Mouse (Mus musculus) spleen, postnatal 14 days (tissue): ENCODE data around the gene Zfhx3.

Source experiments
- DNase-seq, 2 experiments: peaks; one replicate each; pipeline ENCODE4 v3.0.0; 2021 to 2022; ENCODE audit warnings: low spot score in 2 of 2

Zfhx3 gene

DNA sequence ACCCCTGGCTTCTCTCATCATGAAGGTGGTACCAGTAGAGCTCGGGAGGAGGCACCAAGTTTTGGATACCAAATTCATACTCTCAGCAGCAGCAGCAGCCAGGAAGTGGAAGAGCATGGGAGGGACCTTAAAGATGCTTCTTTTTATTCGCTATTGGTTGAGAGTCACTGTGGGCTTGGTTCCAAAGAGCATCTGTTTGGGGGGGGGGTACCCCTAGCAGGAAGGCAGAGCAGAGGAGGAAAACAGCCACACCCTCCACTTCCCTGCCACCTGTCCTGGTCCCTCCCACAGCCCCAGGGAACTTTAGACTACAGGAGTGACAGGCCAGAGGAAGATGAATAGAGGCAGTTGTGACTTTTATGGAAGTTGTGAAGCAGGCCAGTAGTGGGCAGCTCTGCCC lies 904.9 kb downstream of the Zfhx3 start:
- no peak for DNase-seq

DNA sequence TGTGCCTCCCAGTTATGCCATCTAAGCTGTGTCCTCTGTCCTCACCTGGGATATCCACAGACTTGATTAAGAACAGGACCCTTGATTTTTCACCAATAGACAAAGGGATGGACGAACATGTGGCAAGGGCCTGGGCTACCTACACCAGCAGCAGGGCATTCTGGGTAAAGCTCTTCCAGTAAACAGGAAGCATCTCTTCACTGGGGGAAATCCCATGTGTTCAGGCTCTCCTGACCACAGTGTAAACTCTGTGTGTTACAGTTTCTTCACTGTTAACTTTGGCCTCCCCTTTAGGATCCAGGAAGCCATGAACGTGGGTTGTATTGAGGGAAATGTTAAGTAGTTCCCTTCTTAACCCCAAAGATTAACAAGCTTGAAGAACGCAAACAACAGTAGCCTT lies 906.0 kb downstream of the Zfhx3 start:
- no peak for DNase-seq

DNA sequence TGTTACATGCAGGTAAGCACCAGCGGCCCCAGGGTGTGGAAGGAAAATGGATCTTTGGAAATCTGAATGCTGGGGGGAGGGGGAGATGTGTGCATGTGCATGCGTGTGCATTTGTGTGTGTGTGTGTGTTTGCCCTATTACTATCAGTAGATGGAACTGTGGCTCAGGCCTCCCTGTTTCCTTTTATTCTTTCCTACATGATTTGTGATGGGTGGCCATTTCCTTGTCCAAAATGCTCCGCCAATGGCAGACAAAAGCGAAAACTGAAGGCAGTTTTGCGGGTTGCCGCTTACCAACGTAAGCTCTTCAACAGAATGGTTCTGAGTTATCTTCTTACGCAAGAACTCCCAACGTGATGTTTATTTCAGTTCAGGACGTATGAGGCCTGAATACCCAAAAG lies 910.6 kb downstream of the Zfhx3 start:
- DNase-seq: no peak

DNA sequence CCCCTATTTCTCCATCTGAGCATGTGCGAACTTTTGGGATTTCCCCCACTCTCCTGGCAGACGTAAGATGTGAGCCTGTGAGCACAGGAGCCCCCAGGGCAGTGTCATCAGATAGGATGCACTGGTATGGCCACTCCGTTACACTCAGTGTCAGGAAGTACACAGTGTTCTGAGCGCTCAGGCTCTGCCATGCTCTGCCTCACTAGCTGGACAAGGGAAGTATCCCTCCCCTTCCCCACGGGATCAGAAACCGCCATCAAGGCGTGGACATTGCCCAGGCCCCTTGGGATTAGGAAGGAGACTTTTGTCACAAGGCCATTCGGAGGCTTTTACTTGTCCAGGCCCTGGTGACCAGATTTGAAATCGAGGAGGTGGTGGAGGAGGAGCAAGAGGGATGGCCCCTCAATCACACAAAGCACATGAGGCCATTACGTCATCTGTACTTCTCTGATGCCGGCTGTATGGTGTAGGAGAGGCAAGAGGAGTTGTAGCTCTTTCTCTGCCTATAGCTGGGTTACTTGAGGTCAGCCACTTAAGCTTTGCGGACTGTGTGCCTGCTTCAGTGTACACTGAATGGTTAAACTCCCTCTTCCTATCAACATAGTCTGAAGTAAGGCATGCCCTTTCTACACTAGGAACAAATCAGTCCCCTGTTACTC lies 912.1 kb downstream of the Zfhx3 start:
- DNase-seq: no peak

DNA sequence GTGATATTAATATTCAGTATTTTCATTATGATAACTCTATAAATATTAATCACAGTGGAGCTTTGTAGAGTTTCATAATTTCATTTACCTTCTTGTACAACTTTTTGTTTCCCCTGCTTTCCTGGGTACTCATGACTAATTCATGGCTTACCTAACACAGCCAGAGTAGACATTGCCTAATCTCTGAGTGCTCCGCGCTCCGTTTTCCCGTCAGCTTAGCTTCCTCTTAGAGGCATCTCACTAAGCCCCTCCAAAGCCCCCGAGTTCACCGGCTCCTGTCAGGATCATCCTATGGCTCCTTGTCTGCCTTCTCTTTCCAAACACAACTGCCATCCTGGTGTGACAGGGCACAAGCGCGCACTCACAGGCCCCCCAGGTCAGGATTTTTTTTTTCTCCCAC lies 916.6 kb downstream of the Zfhx3 start:
- no peak for DNase-seq

DNA sequence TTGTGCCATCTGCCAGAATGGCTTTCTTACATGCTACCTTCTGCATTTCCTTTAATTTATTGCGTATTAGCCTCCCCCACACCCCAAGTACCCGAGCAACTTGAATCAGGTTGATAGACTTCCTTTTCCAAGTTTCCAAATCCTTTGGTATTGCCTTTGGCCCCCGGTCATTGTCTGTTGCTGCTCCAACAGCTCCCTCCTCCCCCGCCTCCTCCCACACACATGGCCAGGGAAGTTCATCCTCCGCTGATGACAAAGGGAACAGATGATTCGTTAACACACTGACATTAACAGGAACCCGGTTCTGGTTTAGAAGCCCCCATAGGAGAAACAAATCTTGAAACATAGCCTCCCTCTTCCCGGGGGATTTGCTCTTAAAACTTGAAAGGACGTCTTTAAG lies 917.5 kb downstream of the Zfhx3 start:
- no peak for DNase-seq

DNA sequence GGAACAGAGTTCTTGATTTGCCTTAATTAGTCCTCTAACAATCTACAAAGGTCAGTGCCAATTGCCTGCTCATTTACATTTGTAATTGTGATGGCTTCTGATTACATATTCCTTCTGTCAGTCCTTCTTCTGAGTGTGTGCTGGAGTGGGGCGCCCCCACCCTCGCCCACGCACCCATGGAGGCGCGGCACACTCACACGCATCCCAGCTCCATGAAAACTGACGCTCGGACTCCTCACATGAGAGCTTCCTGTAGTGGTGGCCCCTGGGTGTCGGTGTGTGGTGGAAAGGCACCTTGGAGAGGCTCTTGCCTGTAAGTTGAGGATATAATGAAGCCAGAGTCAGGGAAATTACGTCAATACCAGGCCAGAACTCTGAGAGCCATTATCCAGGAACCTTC lies 921.0 kb downstream of the Zfhx3 start:
- no peak for DNase-seq

DNA sequence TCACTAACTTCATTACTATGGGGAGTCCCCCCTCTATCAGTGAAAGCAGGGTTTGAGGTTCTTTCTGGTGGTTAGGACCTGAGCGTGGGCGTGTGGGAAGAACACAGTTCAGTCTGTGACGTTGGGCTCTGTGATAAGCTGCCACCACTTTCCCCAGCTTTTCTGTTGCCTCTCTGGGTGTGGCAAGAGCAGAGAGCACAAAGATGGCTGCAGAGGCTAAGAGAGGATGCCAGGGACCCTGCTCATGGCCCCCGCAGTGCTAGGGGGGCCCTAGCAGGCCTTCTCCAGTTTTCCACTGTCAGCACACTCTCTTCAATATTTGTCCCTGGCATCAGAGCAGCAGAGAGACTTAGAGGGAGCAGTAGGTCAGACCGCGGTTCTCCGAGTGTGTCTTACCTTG lies 924.0 kb downstream of the Zfhx3 start:
- no peak for DNase-seq

DNA sequence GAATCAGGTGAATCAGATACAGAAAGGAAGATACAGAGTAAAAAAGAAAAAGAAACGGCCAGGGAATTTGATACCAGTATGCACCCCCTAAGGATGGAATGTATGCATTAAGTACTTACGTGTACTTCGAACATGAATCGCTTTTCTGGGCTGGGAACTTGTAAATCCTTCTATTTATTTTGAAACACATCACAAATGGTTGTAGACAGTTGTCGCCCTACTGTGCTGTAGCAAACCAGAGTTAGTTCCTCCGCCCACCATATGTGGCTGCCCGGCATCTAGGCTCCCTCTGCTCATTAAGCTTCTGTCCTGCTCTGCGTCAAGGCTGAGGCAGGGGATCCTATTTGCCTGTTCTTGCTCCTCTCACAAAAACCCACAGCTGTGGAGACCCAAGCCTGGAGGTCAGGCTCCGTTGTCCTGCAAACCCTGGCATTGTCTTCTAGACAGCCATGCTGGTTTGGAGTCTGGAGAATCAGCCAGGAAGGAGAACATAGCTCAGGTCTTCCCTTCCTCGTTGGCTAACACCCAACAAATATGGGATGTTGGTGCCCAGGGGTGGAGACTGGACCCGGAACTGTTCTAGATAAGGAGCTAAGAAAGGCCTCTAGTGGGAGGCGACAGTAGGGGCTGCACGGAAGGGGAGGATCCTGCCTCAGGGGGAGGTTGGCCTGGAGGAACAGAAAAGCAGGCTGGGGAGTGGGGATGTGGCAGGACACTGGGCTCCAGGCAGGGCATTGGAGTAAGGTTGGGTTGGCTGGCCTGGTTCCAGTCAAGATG lies 925.2 kb downstream of the Zfhx3 start:
- DNase-seq: no peak

DNA sequence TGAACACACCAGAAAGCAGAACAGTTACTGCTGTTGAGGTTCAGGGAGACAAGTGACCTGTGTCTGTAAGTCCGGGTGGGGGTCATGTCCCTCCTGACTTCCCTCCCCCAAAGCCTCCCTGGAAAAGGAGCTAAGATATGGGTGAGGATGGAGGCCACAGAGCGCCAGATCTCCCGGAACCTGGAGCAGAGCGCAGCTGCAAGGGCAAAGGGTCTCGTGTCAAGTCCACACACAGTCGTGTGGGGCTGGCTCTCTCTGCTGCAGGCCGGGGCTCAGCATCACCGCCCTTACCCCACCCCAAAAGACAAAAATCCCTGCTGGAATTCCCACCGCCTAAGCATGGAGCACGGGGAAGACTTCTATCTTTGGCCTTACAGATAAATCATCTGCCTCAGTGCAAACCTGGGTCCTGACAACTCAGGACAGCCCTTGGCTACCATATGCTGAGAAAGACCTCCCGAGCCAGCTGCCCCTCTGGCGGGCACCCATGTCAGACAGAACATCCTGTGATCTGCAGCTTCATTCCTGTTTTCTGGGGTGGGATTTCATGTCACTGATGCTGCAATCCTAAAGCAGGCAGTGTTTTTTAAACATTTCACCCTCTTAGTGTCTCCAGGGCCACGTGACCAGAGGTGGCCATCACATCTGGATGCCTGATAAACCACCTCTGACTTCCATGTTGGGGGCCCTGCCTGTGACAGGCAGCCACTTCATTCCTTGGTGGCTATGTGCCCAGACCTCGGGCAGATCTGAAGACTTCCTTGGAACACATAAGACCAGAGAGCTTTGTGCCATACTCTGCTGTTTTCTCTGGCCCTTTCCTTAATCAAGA lies 926.0 kb downstream of the Zfhx3 start:
- no peak for DNase-seq

DNA sequence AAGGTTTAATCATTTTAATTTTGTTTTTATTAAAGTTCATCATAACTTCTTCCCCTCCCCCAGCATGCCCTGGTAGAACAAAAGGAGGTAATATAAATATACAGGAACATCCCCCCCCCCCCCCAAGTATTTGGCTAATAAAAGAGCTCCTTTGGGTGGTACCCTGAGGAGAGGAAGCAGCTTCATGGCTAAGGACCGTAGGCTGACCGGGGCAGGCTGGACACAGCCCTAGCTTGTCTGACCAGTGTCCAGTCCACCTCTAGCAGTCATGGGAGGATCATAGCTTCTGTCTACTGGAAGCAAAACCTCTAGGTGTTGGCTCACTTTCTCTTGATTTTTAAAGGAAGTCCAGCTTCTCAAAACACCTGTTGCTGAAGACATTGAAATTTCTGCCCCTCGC lies 927.0 kb downstream of the Zfhx3 start:
- DNase-seq: no peak

DNA sequence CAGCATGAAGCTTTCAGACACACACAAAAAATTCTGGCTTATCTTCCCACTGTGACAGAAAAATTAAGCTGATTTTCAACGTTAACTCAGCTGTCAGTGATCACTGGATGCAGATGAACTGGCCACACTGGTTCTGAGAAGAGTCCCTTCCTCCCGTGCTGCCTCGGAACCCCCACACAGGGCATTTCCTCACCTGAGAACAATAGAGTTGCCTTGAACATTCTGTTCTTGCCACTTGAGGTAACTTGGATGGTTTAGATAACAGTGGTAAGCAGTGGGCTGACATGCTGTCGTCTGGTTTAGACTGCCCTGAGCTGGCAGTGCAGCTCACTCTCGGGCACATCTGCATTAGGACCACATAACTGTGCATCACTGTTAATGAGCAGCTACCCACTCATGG lies 927.5 kb downstream of the Zfhx3 start:
- no peak for DNase-seq

DNA sequence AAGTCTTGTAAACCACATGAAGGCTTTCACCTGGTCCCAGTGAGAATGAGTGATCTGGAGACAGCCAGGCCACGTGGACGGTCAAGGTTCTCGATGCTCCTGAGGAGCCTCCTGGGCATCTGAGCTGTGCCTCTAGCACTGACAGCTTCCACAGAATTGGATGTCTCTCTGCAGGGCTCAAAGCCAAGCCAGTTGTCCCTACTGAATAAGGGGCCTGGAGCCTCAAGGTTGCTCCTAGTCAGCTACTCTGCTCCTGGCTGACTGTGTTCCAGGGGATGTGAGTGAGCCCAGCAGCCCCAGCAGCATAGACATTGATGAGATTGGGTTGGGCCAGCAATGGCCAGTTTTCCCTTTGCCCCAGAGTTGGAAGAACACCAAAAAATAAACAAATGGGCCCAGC lies 927.9 kb downstream of the Zfhx3 start:
- no peak for DNase-seq

DNA sequence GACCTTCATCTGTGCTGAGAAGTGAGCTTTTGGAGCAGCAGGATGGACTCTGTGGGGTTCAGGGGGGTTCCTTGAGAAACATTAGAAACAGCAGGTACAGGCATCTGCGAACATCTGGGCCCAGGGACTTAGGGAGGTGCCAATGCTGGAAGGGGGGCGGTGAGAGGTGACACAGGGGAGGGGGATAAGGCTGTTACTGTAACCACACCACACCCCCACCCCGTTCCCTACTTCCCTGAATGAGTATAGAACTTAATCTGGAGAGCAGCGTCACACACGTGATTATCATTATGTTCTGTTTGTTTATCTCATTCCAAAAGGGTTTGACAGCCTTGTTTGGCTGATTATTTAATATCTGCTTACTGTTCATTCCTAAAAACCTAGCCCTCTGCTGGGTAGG lies 933.3 kb downstream of the Zfhx3 start:
- no peak for DNase-seq

DNA sequence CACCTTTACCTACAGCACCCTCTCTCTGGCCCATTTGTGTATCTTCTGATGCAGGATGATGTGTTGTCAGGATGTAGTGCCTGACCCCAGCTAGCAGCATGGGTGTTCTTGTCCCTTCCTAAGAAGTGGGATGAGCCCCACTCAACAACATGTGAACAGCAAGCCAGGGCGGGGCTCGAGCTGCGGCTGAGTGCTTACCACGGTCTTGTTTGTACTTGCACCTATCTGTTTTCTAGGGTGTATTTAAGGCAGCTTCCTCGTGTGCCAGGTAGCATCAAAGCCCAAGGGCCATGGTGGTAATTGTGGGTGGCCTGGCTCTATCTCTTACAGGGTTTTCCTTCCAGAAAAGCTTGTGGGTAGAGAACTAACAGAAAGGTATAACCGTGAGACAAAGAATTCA lies 937.7 kb downstream of the Zfhx3 start:
- no peak for DNase-seq

DNA sequence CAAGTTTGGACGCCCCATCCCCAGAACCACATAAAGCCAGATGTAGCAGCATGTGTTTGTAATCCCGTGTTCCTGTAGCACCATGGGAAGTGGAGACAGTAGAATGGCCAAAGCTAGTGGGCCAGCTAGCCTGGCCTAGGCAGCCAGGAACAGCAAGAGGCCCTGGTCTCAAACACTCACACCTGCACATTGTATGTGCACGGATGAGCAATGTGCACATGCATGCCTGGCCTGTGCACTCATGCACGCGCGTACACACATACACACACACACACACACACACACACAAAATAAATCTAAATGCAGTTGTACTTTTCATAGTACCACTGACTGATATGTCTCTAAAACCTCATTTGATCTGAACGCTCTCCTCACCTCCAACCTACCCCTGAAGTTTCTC lies 938.9 kb downstream of the Zfhx3 start:
- DNase-seq: no peak

DNA sequence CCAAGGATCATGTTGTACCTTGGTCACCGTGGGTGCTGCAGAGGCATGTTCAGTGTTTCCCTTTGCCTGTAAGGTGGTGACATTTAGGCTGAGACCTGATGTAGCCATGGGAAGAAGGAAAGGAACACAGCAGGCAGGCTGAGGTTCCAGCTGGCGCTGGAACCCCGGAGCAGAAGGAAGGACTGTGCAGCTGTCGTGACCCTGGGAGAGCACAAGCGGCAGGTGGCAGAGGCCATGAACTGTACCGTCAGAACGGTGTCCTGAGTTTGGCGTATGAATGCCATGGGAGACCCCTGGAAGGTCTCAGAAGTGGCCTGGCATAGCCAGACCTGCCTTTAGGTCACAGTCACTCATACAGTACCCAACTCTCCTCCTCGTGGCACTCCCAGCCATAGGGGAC lies 939.6 kb downstream of the Zfhx3 start:
- DNase-seq: no peak

DNA sequence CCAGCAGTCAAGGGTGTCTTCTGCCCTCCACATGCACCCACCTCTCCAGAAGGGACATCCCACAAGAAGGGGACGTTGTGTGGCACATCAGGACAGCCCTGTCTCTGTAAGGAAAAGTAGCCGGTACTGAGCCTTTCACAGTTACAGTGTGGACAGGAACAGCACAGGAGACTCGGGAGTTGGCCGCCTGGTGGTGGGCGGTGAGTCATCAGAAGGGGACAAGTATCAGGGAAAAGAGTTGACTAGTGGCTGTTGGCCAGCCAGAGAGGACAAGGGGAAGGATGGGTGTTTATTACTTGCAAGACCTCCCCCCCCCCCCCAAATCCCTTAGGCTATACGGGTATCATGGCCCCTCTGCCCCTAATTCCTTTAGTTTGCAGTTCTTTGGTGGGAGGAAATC lies 940.9 kb downstream of the Zfhx3 start:
- DNase-seq: no peak

DNA sequence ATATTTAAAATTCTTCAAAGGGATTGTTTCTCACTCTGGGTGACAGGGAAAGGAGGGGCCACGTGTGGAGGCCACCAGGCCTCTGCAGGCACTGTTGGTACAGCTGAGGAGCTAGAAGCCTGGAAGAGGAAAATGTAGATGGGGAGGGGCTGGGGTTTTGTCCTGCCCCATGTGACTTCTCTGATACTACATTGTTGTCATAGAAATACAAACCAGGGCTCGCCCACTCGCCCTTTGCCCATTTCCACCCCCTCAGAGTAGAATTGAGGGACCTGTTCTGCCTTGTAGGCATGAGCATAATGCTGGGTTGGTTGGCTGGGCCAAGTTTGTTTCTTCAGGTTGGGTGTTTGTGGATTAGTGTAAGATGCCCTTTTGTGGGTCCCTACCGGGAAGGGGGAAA lies 942.5 kb downstream of the Zfhx3 start:
- no peak for DNase-seq

DNA sequence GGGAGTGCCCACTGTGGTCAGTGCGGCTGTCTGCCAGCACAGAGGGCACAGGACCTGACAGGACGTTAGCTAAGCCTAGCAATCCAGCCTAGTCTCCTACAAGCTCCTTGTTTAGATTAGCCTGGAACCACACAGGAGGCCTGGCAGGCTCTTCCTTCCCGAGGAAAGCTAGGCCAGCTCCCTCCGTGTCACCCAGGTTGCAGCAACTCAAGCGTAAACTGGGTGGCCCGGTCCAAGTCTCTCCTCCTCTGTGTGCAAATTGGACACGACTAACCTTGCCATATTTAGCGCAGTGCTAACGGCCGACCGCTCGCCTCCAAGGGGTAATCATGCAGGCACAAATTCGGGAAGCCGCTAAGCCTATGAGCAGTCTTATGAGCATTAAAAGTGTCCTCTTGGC lies 943.0 kb downstream of the Zfhx3 start:
- no peak for DNase-seq

DNA sequence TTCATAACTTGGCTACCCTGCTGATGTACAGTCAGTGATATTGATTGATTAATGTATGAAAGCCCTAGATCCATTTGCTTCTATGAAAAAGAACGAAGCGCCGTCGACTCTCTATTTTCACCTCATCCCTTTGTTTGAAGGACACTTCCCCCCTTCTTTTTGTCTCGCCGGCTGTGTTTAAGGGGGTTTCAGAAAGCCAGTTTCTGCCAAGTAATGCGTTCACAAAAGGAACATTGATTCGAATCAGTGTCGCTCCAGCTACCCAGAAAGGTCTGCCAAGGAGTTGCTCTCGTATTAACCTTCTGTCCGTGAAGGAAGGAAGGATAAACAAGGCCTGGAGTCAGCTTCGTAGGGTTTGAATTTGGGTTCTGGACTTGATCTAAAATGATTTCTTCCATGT lies 943.4 kb downstream of the Zfhx3 start:
- DNase-seq: no peak

DNA sequence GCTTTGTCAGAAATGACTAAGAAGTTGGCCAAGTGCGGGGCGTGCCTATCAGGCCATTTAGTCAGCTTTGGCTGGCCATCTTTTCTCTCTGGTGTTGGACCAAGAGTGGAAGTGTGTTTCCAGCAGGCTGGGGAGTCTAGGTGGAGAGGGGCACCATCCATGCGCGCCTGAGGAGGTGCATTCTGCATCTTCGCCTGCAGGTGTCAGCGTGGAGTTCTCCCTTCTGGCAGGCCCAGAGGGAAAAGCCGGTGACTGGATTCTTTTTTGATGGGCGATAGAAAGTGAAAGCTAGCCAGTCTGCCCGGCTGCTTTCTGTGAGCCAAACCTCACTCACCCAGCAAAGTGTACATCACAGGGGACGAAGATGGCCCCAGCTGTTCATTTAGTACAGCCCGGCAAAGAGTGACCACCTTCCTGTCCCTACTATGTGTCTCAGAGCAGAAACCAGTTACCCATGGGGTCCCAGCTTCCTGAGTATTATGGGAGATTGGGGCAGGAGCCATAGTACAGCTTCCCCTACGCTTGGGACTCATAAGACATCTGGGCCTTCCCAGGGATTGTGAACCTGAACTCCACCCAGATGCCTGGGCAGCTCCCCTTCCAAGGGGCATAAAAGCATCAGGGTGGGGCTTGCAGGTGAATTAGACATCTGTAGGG lies 944.3 kb downstream of the Zfhx3 start:
- DNase-seq: peak; percentile 53 to 64
